Mouse (Mus musculus): ENCODE results near the gene Rnf44.

DNA sequence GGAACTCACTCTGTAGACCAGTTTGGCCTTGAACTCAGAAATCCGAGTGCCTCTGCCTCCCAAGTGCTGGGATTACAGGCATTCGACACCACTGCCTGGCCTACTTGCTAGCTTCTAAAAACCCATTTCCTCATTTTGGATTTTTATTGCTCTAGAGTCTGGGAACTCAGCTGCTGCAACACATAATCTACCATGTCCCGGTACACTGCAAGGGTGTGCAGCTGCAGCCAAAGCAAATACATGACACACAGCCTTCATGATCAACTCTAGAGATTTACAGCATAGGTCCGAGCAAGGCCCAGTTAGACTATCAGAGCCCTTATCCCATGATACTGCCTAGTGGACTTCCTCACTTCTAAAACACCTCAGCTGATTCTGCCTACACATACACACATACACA lies 15.4 kb downstream of the Rnf44 start:
- TF ChIP-seq CTCF (conservative IDR thresholded peaks at IDR 0.05; ENCODE audit: low read length) (no peak), POU5F1 (IDR thresholded peaks at IDR 0.05; ENCODE audit: borderline replicate concordance, low read length) (no peak)

All from E14TG2a.4 (cell line).